7 mouse cellular contexts compared by ENCODE assay signal in genomic region chr10:26695212-26695933, GRCm38 (mm10). TPM values are rescaled to one million over a fixed set of nuclear protein-coding genes. Genes with fewer than 3 reads are reported as not detected.
DNase-seq lines count a peak whose midpoint lies in the region; ATAC-seq and TF ChIP-seq lines count a peak whose summit lies in the region.

No protein-coding gene starts in this region.

- peaks cover 3% of the 10 kb centered on the region; the same call in 1 of the 2 replicates for H3K4me1 ChIP-seq in lung, postnatal 0 days (ENCODE audit: insufficient read depth, low read depth, low read length)
- peaks cover 2% of the 10 kb centered on the region; the same call in 1 of the 2 replicates for H3K4me1 ChIP-seq in lung, adult 2 months (ENCODE audit: control insufficient read depth, insufficient read depth, low read length)
- no peaks in the 10 kb centered on the region for H3K4me1 ChIP-seq in embryonic facial prominence, embryonic 13.5 days
- H3K4me1 ChIP-seq in hindbrain, embryonic 15.5 days (replicated peaks): peaks cover 4% of the 10 kb centered on the region
- H3K4me1 ChIP-seq in limb, embryonic 12.5 days (replicated peaks): no peaks in the 10 kb centered on the region
- H3K4me1 ChIP-seq in neural tube, embryonic 12.5 days: no peaks in the 10 kb centered on the region

- no peak for TF ChIP-seq EP300 in lung, postnatal 0 days (IDR thresholded peaks at IDR 0.05)

- no peaks in the 10 kb centered on the region for H3K36me3 ChIP-seq in lung, postnatal 0 days (ENCODE audit: insufficient read depth, low read length)
- H3K36me3 ChIP-seq in embryonic facial prominence, embryonic 13.5 days: no peaks in the 10 kb centered on the region
- H3K36me3 ChIP-seq in hindbrain, embryonic 15.5 days: no peaks in the 10 kb centered on the region
- H3K36me3 ChIP-seq in limb, embryonic 12.5 days: no peaks in the 10 kb centered on the region
- no peaks in the 10 kb centered on the region for H3K36me3 ChIP-seq in neural tube, embryonic 12.5 days

- peak; percentile 14 for DNase-seq in lung, postnatal 0 days (ENCODE audit: low spot score)
- DNase-seq in lung, adult 2 months: no peak
- DNase-seq in urinary bladder, postnatal 36 days (ENCODE audit: low spot score in 2 of 2): no peak

- no peak for ATAC-seq in lung, postnatal 0 days
- no peak; the same call in 1 of the 2 replicates for ATAC-seq in embryonic facial prominence, embryonic 13.5 days (ENCODE audit: insufficient number of reproducible peaks, insufficient read depth, low FRiP score, low TSS enrichment, low read depth)
- ATAC-seq in hindbrain, embryonic 15.5 days (ENCODE audit: low FRiP score, low read depth): peak; percentile 97
- ATAC-seq in limb, embryonic 12.5 days (ENCODE audit: insufficient number of reproducible peaks, insufficient read depth, low FRiP score, low TSS enrichment, low read depth): peak; percentile 86; the same call in 1 of the 2 replicates
- peak; percentile 97 for ATAC-seq in neural tube, embryonic 12.5 days (ENCODE audit: low FRiP score, low read depth)

- H3K9me3 ChIP-seq in lung, postnatal 0 days (ENCODE audit: low read length): no peaks in the 10 kb centered on the region
- H3K9me3 ChIP-seq in embryonic facial prominence, embryonic 13.5 days: no peaks in the 10 kb centered on the region
- no peaks in the 10 kb centered on the region for H3K9me3 ChIP-seq in hindbrain, embryonic 15.5 days
- no peaks in the 10 kb centered on the region for H3K9me3 ChIP-seq in limb, embryonic 12.5 days
- H3K9me3 ChIP-seq in neural tube, embryonic 12.5 days: no peaks in the 10 kb centered on the region

- H3K27me3 ChIP-seq in lung, postnatal 0 days (replicated peaks; ENCODE audit: insufficient read depth, low read length): no peaks in the 10 kb centered on the region
- peaks cover 22% of the 10 kb centered on the region for H3K27me3 ChIP-seq in embryonic facial prominence, embryonic 13.5 days
- no peaks in the 10 kb centered on the region for H3K27me3 ChIP-seq in hindbrain, embryonic 15.5 days
- H3K27me3 ChIP-seq in limb, embryonic 12.5 days: peaks cover 4% of the 10 kb centered on the region; the same call in 1 of the 2 replicates
- no peaks in the 10 kb centered on the region for H3K27me3 ChIP-seq in neural tube, embryonic 12.5 days (replicated peaks)

- no peak overlapping the region for H3K27ac ChIP-seq in lung, postnatal 0 days (ENCODE audit: low read length)
- H3K27ac ChIP-seq in embryonic facial prominence, embryonic 13.5 days: no peak overlapping the region
- peak overlapping the region; percentile 86 for H3K27ac ChIP-seq in hindbrain, embryonic 15.5 days (replicated peaks)
- H3K27ac ChIP-seq in limb, embryonic 12.5 days: no peak overlapping the region
- no peak overlapping the region for H3K27ac ChIP-seq in neural tube, embryonic 12.5 days

- H3K9ac ChIP-seq in lung, postnatal 0 days (replicated peaks; ENCODE audit: low read depth): no peak overlapping the region
- H3K9ac ChIP-seq in embryonic facial prominence, embryonic 13.5 days: peak overlapping the region; percentile 69
- peak overlapping the region; percentile 70 for H3K9ac ChIP-seq in hindbrain, embryonic 15.5 days
- peak overlapping the region; percentile 56 for H3K9ac ChIP-seq in limb, embryonic 12.5 days (replicated peaks)
- peak overlapping the region; percentile 41 for H3K9ac ChIP-seq in neural tube, embryonic 12.5 days

- H3K4me3 ChIP-seq in lung, postnatal 0 days (ENCODE audit: low read depth, low read length): peak overlapping the region; percentile 23; the same call in 1 of the 2 replicates
- H3K4me3 ChIP-seq in lung, adult 2 months (replicated peaks; ENCODE audit: extremely low read depth, low read depth, low read length): no peak overlapping the region
- peak overlapping the region; percentile 50 for H3K4me3 ChIP-seq in embryonic facial prominence, embryonic 13.5 days
- peak overlapping the region; percentile 60 for H3K4me3 ChIP-seq in hindbrain, embryonic 15.5 days
- peak overlapping the region; percentile 44 for H3K4me3 ChIP-seq in limb, embryonic 12.5 days (replicated peaks)
- H3K4me3 ChIP-seq in neural tube, embryonic 12.5 days: peak overlapping the region; percentile 33

- WGBS in lung, postnatal 0 days: 3% methylated on average over 25 of the region's 25 CpGs
- WGBS in lung, adult 2 months: 5% methylated on average over 25 of the region's 25 CpGs
- WGBS in embryonic facial prominence, embryonic 13.5 days: 4% methylated on average over 25 of the region's 25 CpGs
- WGBS in hindbrain, embryonic 15.5 days: 2% methylated on average over 25 of the region's 25 CpGs
- 3% methylated on average over 25 of the region's 25 CpGs for WGBS in limb, embryonic 12.5 days
- 4% methylated on average over 25 of the region's 25 CpGs for WGBS in neural tube, embryonic 12.5 days

- no peak for TF ChIP-seq CTCF in lung, postnatal 0 days (IDR thresholded peaks at IDR 0.05)
- no peak for TF ChIP-seq CTCF in lung, adult 2 months (IDR thresholded peaks at IDR 0.05; ENCODE audit: insufficient read depth, low read length)

- H3K4me2 ChIP-seq in lung, postnatal 0 days (replicated peaks; ENCODE audit: low read depth, low read length): peak overlapping the region; percentile 52
- peak overlapping the region; percentile 86 for H3K4me2 ChIP-seq in embryonic facial prominence, embryonic 13.5 days
- H3K4me2 ChIP-seq in hindbrain, embryonic 15.5 days: peak overlapping the region; percentile 78
- H3K4me2 ChIP-seq in limb, embryonic 12.5 days: peak overlapping the region; percentile 75
- H3K4me2 ChIP-seq in neural tube, embryonic 12.5 days (replicated peaks): peak overlapping the region; percentile 65

- no peak for TF ChIP-seq POLR2A in lung, adult 2 months (IDR thresholded peaks at IDR 0.05; ENCODE audit: borderline replicate concordance, extremely low read depth, low read depth, low read length)

RNA-seq across cellular contexts. Expression of gene Arhgap18, which starts 57.8 kb away (rescaled TPM):
- 28.6 and 43.3 TPM in 2 replicates for polyA plus RNA-seq in lung, postnatal 0 days (2015; fragmentation: Nextera tagmentation; extraction: Ambion mirVana)
- 2.5 and 3.9 TPM in 2 replicates for polyA plus RNA-seq in lung, adult 2 months (2012; rRNA removed)
- polyA plus RNA-seq in embryonic facial prominence, embryonic 13.5 days (2015; fragmentation: Nextera tagmentation; extraction: Ambion mirVana): 22.8 and 23.3 TPM in 2 replicates
- 10.2 and 13.7 TPM in 2 replicates for polyA plus RNA-seq in hindbrain, embryonic 15.5 days (2015; fragmentation: Nextera tagmentation; extraction: Ambion mirVana)
- polyA plus RNA-seq in limb, embryonic 12.5 days (2016; fragmentation: Nextera tagmentation; extraction: Ambion mirVana): 16.6 and 20.5 TPM in 2 replicates
- 11.9 and 15.4 TPM in 2 replicates for polyA plus RNA-seq in neural tube, embryonic 12.5 days (2016; fragmentation: Nextera tagmentation; extraction: Ambion mirVana)

Comparison
In these comparisons a context has a peak if more than half of its experiments do, and no peak if none do; other contexts are left out.
1. ATAC-seq: peak in hindbrain, embryonic 15.5 days (single experiment), limb, embryonic 12.5 days (single experiment) and neural tube, embryonic 12.5 days (single experiment); none in lung, postnatal 0 days (single experiment) and embryonic facial prominence, embryonic 13.5 days (single experiment).
2. Peak in every context shown above with its lines, with median percentiles within 50 percentile points of each other: H3K4me2 ChIP-seq.